Mouse (Mus musculus): ENCODE measurements at regions not wholly inside any gene's neighbourhood (a gene's known extent, or its start where the extent isn't known, plus 50 kb on each side); places are given as distances from the start of the nearest gene placed in this dataset.

DNA sequence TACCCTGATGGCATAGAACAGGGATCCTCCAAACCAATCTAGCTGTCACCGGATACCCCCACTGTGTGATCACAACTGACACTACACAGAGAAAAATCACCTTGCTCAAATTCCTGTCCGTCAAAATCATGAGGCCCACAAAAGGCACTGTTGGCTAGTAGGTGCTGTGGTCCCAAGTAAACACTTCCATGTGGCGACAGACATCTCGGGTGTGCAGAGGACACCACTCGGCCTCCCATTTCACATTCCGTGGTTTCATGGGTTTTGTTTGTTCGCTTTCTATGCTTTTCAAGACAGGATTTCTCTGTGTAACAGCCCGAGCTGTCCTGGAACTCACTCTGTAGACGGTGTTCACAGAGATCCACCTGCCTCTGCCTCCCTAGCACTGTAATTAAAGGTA is 162.2 kb downstream of the Tmx1 start:
- DNase-seq (no peak), ATAC-seq (ENCODE audit: low FRiP score, low TSS enrichment) (no peak)
- no peak overlapping the region for H3K4me2 ChIP-seq (ENCODE audit: low read length)
- no peak overlapping the region for H3K9ac ChIP-seq (replicated peaks; ENCODE audit: low read length)
- WGBS = 97% methylated on average over 9 of the region's 9 CpGs
- no peak overlapping the region for H3K27ac ChIP-seq (replicated peaks; ENCODE audit: low read depth, low read length)
- H3K9me3 ChIP-seq (ENCODE audit: control insufficient read depth, low read length) = no peaks in the 10 kb centered on the region
- no peak overlapping the region for H3K4me3 ChIP-seq (replicated peaks; ENCODE audit: low read depth, low read length)
- no peaks in the 10 kb centered on the region for H3K4me1 ChIP-seq (ENCODE audit: control insufficient read depth, insufficient read depth, low read length)
- no peaks in the 10 kb centered on the region for H3K27me3 ChIP-seq (ENCODE audit: control insufficient read depth, insufficient read depth, low read length)
- H3K36me3 ChIP-seq (ENCODE audit: control insufficient read depth, insufficient read depth, low read length) = no peaks in the 10 kb centered on the region

DNA sequence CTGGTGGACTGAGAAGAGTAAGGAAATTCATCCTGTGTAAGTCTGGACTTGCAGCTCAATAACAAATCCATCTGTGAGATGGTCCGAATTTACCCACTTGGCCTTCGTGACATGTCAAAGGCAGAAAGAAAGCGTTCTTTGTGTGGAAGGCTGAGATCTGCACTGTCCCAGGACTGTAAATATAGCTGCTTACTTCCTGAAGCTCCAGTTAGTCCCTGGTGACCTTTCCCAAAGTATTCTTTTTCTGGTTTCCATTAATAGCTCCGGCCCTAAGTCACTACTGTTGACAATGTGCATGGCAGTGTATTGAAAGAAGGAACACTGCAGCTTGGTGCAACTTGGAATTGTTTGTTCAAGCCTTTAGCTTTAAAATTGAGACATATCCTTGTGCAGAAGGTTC is 163.2 kb downstream of the Tmx1 start:
- no peaks in the 10 kb centered on the region for H3K9me3 ChIP-seq (ENCODE audit: control insufficient read depth, low read length)
- DNase-seq (no peak), ATAC-seq (ENCODE audit: low FRiP score, low TSS enrichment) (no peak)
- no peak overlapping the region for H3K4me3 ChIP-seq (replicated peaks; ENCODE audit: low read depth, low read length)
- H3K9ac ChIP-seq (replicated peaks; ENCODE audit: low read length) = no peak overlapping the region
- no peaks in the 10 kb centered on the region for H3K36me3 ChIP-seq (ENCODE audit: control insufficient read depth, insufficient read depth, low read length)
- 83% methylated on average over 4 of the region's 4 CpGs for WGBS
- no peak overlapping the region for H3K27ac ChIP-seq (replicated peaks; ENCODE audit: low read depth, low read length)
- H3K4me2 ChIP-seq (ENCODE audit: low read length) = no peak overlapping the region
- H3K27me3 ChIP-seq (ENCODE audit: control insufficient read depth, insufficient read depth, low read length) = no peaks in the 10 kb centered on the region
- no peaks in the 10 kb centered on the region for H3K4me1 ChIP-seq (ENCODE audit: control insufficient read depth, insufficient read depth, low read length)

DNA sequence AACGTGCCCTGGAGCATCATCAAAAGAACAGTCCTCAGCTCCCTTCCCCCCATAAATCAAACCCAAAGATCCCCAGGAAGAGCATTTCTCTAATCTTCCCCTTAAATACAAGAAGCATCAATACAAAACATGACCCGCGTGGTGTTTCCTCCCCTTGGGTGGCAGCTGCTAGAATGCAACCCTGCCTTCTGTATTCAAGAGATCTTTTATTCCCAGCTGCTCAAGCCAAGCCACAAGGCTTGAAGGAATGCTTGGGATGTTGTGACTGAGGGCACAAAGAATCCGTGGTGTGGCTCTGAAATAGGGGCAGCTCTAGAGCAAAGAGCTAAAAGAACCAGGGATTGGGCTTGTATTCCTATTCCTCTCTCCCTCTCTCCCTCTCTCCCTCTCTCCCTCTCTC is 163.6 kb downstream of the Tmx1 start:
- DNase-seq (no peak), ATAC-seq (ENCODE audit: low FRiP score, low TSS enrichment) (no peak)
- Histone ChIP-seq H3K4me1 (ENCODE audit: control insufficient read depth, insufficient read depth, low read length) (no peaks in the 10 kb centered on the region), H3K27ac (replicated peaks; ENCODE audit: low read depth, low read length) (no peak overlapping the region), H3K4me3 (replicated peaks; ENCODE audit: low read depth, low read length) (no peak overlapping the region), H3K9me3 (ENCODE audit: control insufficient read depth, low read length) (no peaks in the 10 kb centered on the region), H3K27me3 (ENCODE audit: control insufficient read depth, insufficient read depth, low read length) (no peaks in the 10 kb centered on the region), H3K9ac (replicated peaks; ENCODE audit: low read length) (no peak overlapping the region), H3K36me3 (ENCODE audit: control insufficient read depth, insufficient read depth, low read length) (no peaks in the 10 kb centered on the region), H3K4me2 (ENCODE audit: low read length) (no peak overlapping the region)
- 19% methylated on average over 4 of the region's 4 CpGs for whole genome bisulfite sequencing

DNA sequence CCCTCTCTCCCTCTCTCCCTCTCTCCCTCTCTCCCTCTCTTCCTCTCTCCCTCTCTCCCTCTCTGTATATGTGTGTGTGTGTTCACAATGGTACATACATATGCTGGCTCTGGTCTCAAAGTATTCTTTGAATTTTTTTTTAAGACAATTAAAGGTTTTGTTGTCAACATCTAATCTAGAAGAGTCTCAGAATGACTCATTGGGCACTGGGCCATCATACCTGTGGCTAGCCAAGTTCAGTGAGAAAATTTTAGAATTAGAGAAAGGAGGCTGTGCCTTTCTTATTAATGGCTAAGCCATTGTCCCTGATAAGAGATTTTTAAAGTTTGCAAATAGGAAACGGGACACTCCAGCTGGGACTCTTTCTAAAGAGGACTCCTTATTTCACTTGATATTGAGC is 164.1 kb downstream of the Tmx1 start:
- Histone ChIP-seq H3K27ac (replicated peaks; ENCODE audit: low read depth, low read length) (no peak overlapping the region), H3K36me3 (ENCODE audit: control insufficient read depth, insufficient read depth, low read length) (no peaks in the 10 kb centered on the region), H3K9ac (replicated peaks; ENCODE audit: low read length) (no peak overlapping the region), H3K4me1 (ENCODE audit: control insufficient read depth, insufficient read depth, low read length) (no peaks in the 10 kb centered on the region), H3K27me3 (ENCODE audit: control insufficient read depth, insufficient read depth, low read length) (no peaks in the 10 kb centered on the region), H3K4me2 (ENCODE audit: low read length) (no peak overlapping the region), H3K9me3 (ENCODE audit: control insufficient read depth, low read length) (no peaks in the 10 kb centered on the region), H3K4me3 (replicated peaks; ENCODE audit: low read depth, low read length) (no peak overlapping the region)
- WGBS = 87% methylated on average over 1 of the region's 1 CpGs
- DNase-seq = no peak
- no peak for ATAC-seq (ENCODE audit: low FRiP score, low TSS enrichment)

DNA sequence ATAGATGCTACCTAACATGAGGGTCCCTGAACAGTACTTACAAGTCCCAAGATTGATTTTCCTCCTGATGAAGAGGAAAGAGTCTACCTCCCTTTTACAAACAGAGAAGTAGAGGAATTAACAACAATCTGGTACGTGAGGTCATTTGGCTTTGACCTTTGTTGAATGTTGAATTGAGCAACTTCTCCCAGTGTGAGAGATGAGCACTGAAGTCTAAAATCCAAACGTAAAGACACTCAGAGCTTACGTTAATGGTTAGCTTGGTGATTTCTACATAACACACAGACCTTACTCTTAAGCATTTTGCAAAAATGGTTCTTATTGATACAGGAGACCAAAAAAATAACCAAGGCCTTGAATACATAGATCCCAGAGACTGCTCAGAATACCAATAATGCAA is 165.1 kb downstream of the Tmx1 start:
- Histone ChIP-seq H3K9ac (replicated peaks; ENCODE audit: low read length) (no peak overlapping the region), H3K36me3 (ENCODE audit: control insufficient read depth, insufficient read depth, low read length) (no peaks in the 10 kb centered on the region), H3K4me1 (ENCODE audit: control insufficient read depth, insufficient read depth, low read length) (no peaks in the 10 kb centered on the region), H3K9me3 (ENCODE audit: control insufficient read depth, low read length) (no peaks in the 10 kb centered on the region), H3K4me2 (ENCODE audit: low read length) (no peak overlapping the region), H3K27ac (replicated peaks; ENCODE audit: low read depth, low read length) (no peak overlapping the region), H3K4me3 (replicated peaks; ENCODE audit: low read depth, low read length) (no peak overlapping the region), H3K27me3 (ENCODE audit: control insufficient read depth, insufficient read depth, low read length) (no peaks in the 10 kb centered on the region)
- ATAC-seq (ENCODE audit: low FRiP score, low TSS enrichment) = no peak
- DNase-seq = no peak
- WGBS = 86% methylated on average over 3 of the region's 3 CpGs

DNA sequence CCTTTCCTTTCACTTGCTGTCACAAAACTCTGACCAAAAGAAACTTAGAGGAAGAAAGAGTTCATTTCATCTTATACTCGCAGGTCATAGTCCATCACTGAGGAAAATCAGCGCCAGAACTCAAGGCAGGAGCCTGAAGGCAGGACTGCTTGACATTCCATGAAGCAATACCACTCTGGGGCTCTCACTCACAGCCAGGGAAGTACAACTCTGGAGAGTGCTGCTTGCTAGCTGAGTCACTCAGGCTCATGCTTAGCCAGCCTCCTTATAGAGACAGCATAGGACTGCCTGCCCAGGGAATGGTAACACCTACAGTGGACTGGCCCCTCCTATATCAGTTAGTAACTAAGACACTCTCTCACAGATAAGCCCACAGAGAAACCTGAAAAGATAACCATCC is 166.5 kb downstream of the Tmx1 start:
- DNase-seq (no peak), ATAC-seq (ENCODE audit: low FRiP score, low TSS enrichment) (no peak)
- H3K36me3 ChIP-seq (ENCODE audit: control insufficient read depth, insufficient read depth, low read length) = no peaks in the 10 kb centered on the region
- H3K27ac ChIP-seq (replicated peaks; ENCODE audit: low read depth, low read length) = no peak overlapping the region
- 86% methylated on average over 2 of the region's 2 CpGs for WGBS
- H3K9me3 ChIP-seq (ENCODE audit: control insufficient read depth, low read length) = no peaks in the 10 kb centered on the region
- H3K27me3 ChIP-seq (ENCODE audit: control insufficient read depth, insufficient read depth, low read length) = no peaks in the 10 kb centered on the region
- no peak overlapping the region for H3K4me3 ChIP-seq (replicated peaks; ENCODE audit: low read depth, low read length)
- no peak overlapping the region for H3K9ac ChIP-seq (replicated peaks; ENCODE audit: low read length)
- H3K4me1 ChIP-seq (ENCODE audit: control insufficient read depth, insufficient read depth, low read length) = no peaks in the 10 kb centered on the region
- H3K4me2 ChIP-seq (ENCODE audit: low read length) = no peak overlapping the region

DNA sequence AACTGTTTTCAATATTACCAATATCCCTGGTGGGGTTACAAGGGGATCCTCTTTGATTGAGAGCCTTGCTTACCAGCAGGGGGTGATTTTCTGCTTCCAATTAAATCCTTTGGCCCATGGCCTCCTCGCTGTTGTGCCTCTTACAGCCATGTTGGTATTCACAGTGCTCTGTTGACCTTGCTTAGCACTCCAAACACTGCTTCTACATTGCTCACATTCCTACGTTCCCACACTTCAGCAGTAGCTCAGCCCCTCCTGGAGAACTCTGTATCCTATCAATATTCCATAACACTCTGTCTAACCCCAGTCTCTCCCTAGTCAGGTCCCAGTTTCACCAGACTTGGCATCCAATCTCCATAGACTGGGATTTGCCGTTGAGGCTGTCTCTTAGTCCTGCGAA is 169.1 kb downstream of the Tmx1 start:
- H3K27me3 ChIP-seq (ENCODE audit: control insufficient read depth, insufficient read depth, low read length) = no peaks in the 10 kb centered on the region
- no peak overlapping the region for H3K4me2 ChIP-seq (ENCODE audit: low read length)
- no peaks in the 10 kb centered on the region for H3K36me3 ChIP-seq (ENCODE audit: control insufficient read depth, insufficient read depth, low read length)
- H3K9ac ChIP-seq (replicated peaks; ENCODE audit: low read length) = no peak overlapping the region
- ATAC-seq (ENCODE audit: low FRiP score, low TSS enrichment) (no peak), DNase-seq (no peak)
- H3K4me1 ChIP-seq (ENCODE audit: control insufficient read depth, insufficient read depth, low read length) = no peaks in the 10 kb centered on the region
- no peak overlapping the region for H3K4me3 ChIP-seq (replicated peaks; ENCODE audit: low read depth, low read length)
- no peaks in the 10 kb centered on the region for H3K9me3 ChIP-seq (ENCODE audit: control insufficient read depth, low read length)
- H3K27ac ChIP-seq (replicated peaks; ENCODE audit: low read depth, low read length) = no peak overlapping the region
- WGBS = 79% methylated on average over 4 of the region's 4 CpGs

DNA sequence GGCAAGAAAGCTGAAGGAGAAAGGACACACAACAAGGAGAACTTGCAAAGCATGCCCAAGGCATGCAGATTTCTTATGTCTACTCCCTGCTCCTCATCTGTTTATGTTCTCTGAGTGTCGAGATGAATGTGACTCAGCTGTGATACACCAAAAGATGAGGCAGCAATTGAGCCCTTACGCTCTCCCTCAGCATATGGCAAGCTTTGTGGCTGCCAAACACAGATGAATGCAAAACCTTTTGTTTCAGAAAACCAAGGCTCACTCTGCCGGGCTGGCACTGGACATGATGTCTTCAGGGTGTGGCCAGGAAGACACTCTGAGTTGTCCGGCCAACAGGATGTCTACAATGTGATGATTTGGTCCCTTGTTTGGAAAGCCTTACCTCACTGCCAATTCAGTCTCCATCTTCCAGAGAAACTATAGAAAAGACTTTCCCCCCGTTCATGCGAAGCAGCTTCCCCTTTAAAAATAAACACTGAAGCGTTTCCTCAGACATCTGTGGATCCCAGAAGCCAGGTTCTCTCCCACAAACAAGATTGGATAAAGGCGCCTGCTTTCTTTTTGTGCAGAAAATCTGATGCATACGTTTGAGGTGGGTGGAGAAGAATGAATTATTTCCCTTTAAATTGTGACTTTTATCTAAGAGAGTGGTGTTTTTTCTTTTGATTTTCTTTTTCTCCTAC is 171.5 kb downstream of the Tmx1 start:
- DNase-seq = no peak
- Histone ChIP-seq H3K27me3 (ENCODE audit: control insufficient read depth, insufficient read depth, low read length) (no peaks in the 10 kb centered on the region), H3K4me1 (ENCODE audit: control insufficient read depth, insufficient read depth, low read length) (no peaks in the 10 kb centered on the region), H3K4me2 (ENCODE audit: low read length) (no peak overlapping the region), H3K9ac (replicated peaks; ENCODE audit: low read length) (no peak overlapping the region), H3K36me3 (ENCODE audit: control insufficient read depth, insufficient read depth, low read length) (no peaks in the 10 kb centered on the region), H3K9me3 (ENCODE audit: control insufficient read depth, low read length) (no peaks in the 10 kb centered on the region), H3K4me3 (replicated peaks; ENCODE audit: low read depth, low read length) (no peak overlapping the region), H3K27ac (replicated peaks; ENCODE audit: low read depth, low read length) (no peak overlapping the region)
- 76% methylated on average over 9 of the region's 9 CpGs for WGBS
- ATAC-seq (ENCODE audit: low FRiP score, low TSS enrichment) = no peak

DNA sequence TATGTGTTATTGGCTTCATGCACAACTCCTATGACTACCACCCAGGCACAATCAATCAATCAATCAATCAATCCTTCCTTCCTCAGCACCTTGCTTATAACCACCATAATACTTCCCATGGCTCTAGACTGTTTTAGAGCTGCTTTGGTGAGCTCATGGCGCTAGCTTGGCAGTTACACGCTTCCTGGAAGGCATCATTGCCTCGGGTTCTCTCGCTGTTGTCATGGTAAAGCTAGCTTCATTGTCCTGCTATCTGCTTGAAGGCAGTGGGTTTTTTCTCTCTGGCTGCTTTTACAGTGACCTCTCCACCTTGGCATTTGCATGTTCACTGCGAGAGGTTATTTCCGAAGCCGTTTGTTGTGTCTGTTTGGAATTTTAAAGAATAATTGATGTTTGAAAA is 174.7 kb downstream of the Tmx1 start:
- H3K4me2 ChIP-seq (ENCODE audit: low read length) = no peak overlapping the region
- ATAC-seq (ENCODE audit: low FRiP score, low TSS enrichment) = no peak
- no peaks in the 10 kb centered on the region for H3K9me3 ChIP-seq (ENCODE audit: control insufficient read depth, low read length)
- no peak overlapping the region for H3K9ac ChIP-seq (replicated peaks; ENCODE audit: low read length)
- no peaks in the 10 kb centered on the region for H3K27me3 ChIP-seq (ENCODE audit: control insufficient read depth, insufficient read depth, low read length)
- WGBS = 53% methylated on average over 7 of the region's 7 CpGs
- no peaks in the 10 kb centered on the region for H3K36me3 ChIP-seq (ENCODE audit: control insufficient read depth, insufficient read depth, low read length)
- peak; percentile 56 for DNase-seq
- no peaks in the 10 kb centered on the region for H3K4me1 ChIP-seq (ENCODE audit: control insufficient read depth, insufficient read depth, low read length)
- H3K4me3 ChIP-seq (replicated peaks; ENCODE audit: low read depth, low read length) = no peak overlapping the region
- H3K27ac ChIP-seq (replicated peaks; ENCODE audit: low read depth, low read length) = no peak overlapping the region

All from midbrain, embryonic 14.5 days (tissue).